Mouse (Mus musculus): ENCODE results near the gene Nme3.
A peak's percentile ranks its signal among the peaks of the same experiment; 100 is the strongest.

Nme3 gene

GRCm38 (mm10) chr17:24896241-24896992, at the start of gene Nme3:
Nme3 (plus strand) TSS chr17:24896500.
- DNase-seq (ENCODE audit: low read depth, low spot score), result peak; percentile 88

- no peak for DNase-seq (ENCODE audit: low read depth, low spot score)
These were observed 48.9 kb upstream of the Nme3 start for GRCm38 (mm10) chr17:24847386-24847785.

GRCm38 (mm10) chr17:24848600-24849031, 47.7 kb upstream of the Nme3 start:
- DNase-seq (ENCODE audit: low read depth, low spot score), result no peak

GRCm38 (mm10) chr17:24849733-24850064, 46.6 kb upstream of the Nme3 start:
- no peak for DNase-seq (ENCODE audit: low read depth, low spot score)

- peak; percentile 99 for DNase-seq (ENCODE audit: low read depth, low spot score)
These were observed 46.1 kb upstream of the Nme3 start, which contains the start of gene Fahd1 for GRCm38 (mm10) chr17:24850065-24850772. Fahd1 (minus strand) TSS chr17:24850364.

GRCm38 (mm10) chr17:24850773-24851127, 45.5 kb upstream of the Nme3 start:
- DNase-seq (ENCODE audit: low read depth, low spot score), result no peak

GRCm38 (mm10) chr17:24851381-24852125, 44.7 kb upstream of the Nme3 start:
- no peak for DNase-seq (ENCODE audit: low read depth, low spot score)

GRCm38 (mm10) chr17:24855838-24856464, 40.3 kb upstream of the Nme3 start:
- peak; percentile 73 for DNase-seq (ENCODE audit: low read depth, low spot score)

GRCm38 (mm10) chr17:24856589-24856988, 39.7 kb upstream of the Nme3 start:
- DNase-seq (ENCODE audit: low read depth, low spot score), result no peak

GRCm38 (mm10) chr17:24857831-24858470, 38.3 kb upstream of the Nme3 start:
- no peak for DNase-seq (ENCODE audit: low read depth, low spot score)

- peak; percentile 38 for DNase-seq (ENCODE audit: low read depth, low spot score)
These were observed 37.3 kb upstream of the Nme3 start for GRCm38 (mm10) chr17:24858967-24859366.

GRCm38 (mm10) chr17:24860076-24860475, 36.2 kb upstream of the Nme3 start:
- no peak for DNase-seq (ENCODE audit: low read depth, low spot score)

- no peak for DNase-seq (ENCODE audit: low read depth, low spot score)
These were observed 34.5 kb upstream of the Nme3 start for GRCm38 (mm10) chr17:24861785-24862184.

GRCm38 (mm10) chr17:24865776-24866175, 30.5 kb upstream of the Nme3 start, which contains the start of gene Igfals:
Igfals (plus strand) TSS chr17:24865997.
- peak; percentile 89 for DNase-seq (ENCODE audit: low read depth, low spot score)

- DNase-seq (ENCODE audit: low read depth, low spot score), result peak; percentile 81
These were observed 28.4 kb upstream of the Nme3 start for GRCm38 (mm10) chr17:24867914-24868313.

GRCm38 (mm10) chr17:24873695-24874404, 22.4 kb upstream of the Nme3 start:
- DNase-seq (ENCODE audit: low read depth, low spot score), result no peak

- no peak for DNase-seq (ENCODE audit: low read depth, low spot score)
These were observed 21.9 kb upstream of the Nme3 start for GRCm38 (mm10) chr17:24874405-24874745.

- no peak for DNase-seq (ENCODE audit: low read depth, low spot score)
These were observed 21.3 kb upstream of the Nme3 start for GRCm38 (mm10) chr17:24874989-24875388.

GRCm38 (mm10) chr17:24877336-24878116, 18.8 kb upstream of the Nme3 start:
- no peak for DNase-seq (ENCODE audit: low read depth, low spot score)

- DNase-seq (ENCODE audit: low read depth, low spot score), result no peak
These were observed 18.2 kb upstream of the Nme3 start for GRCm38 (mm10) chr17:24878117-24878397.

All from brain, adult 2 months (tissue).